Mouse (Mus musculus) kidney, postnatal 14 days (tissue): ENCODE measurements around the gene Bcl2l15.
"Not testable (repeated sequence)": the region's sequence is repeated elsewhere in the genome, so short reads cannot be mapped to it uniquely, and the experiment has no call there.

Experiments
- DNase-seq: peaks from one replicate; pipeline ENCODE4 v3.0.0; 2022; ENCODE audit warnings: mixed read lengths

Gene Bcl2l15

GRCm38 (mm10) chr3:103832426-103832825 lies at the start of gene Bcl2l15:
Gene Bcl2l15 (plus strand): TSS chr3:103832601.
- no peak for DNase-seq

- DNase-seq = no peak
These were observed 49.4 kb upstream of the Bcl2l15 start for GRCm38 (mm10) chr3:103782844-103783609.

GRCm38 (mm10) chr3:103787225-103787624 lies 45.2 kb upstream of the Bcl2l15 start:
- no peak for DNase-seq

GRCm38 (mm10) chr3:103789096-103789495 lies 43.3 kb upstream of the Bcl2l15 start:
- DNase-seq = no peak

GRCm38 (mm10) chr3:103789891-103790345 lies 42.5 kb upstream of the Bcl2l15 start:
- peak; percentile 64 for DNase-seq

- DNase-seq = no peak
These were observed 41.9 kb upstream of the Bcl2l15 start for GRCm38 (mm10) chr3:103790346-103791145.

- DNase-seq = peak; percentile 96
These were observed 40.9 kb upstream of the Bcl2l15 start, which contains the start of gene Hipk1 for GRCm38 (mm10) chr3:103791230-103792110. Gene Hipk1 (minus strand): TSS chr3:103791563.

GRCm38 (mm10) chr3:103792111-103792406 lies 40.3 kb upstream of the Bcl2l15 start:
- not testable (repeated sequence) for DNase-seq

- peak; percentile 32 for DNase-seq
These were observed 39.8 kb upstream of the Bcl2l15 start for GRCm38 (mm10) chr3:103792566-103792965.

- DNase-seq = no peak
These were observed 36.0 kb upstream of the Bcl2l15 start for GRCm38 (mm10) chr3:103796389-103796788.

GRCm38 (mm10) chr3:103799507-103799906 lies 32.9 kb upstream of the Bcl2l15 start:
- DNase-seq = no peak

- DNase-seq = peak; percentile 92
These were observed 30.5 kb upstream of the Bcl2l15 start for GRCm38 (mm10) chr3:103801631-103802531.

- DNase-seq = peak; percentile 70
These were observed 29.5 kb upstream of the Bcl2l15 start for GRCm38 (mm10) chr3:103802861-103803260.

- no peak for DNase-seq
These were observed 26.7 kb upstream of the Bcl2l15 start for GRCm38 (mm10) chr3:103805671-103806070.

- peak; percentile 95 for DNase-seq
These were observed 23.3 kb upstream of the Bcl2l15 start, which contains the start of the genes Dclre1b, Ap4b1 and Gm43064 for GRCm38 (mm10) chr3:103808891-103809798. Gene Dclre1b (minus strand): TSS chr3:103809444. Gene Ap4b1 (plus strand): TSS chr3:103809520. Gene Gm43064 (plus strand): TSS chr3:103809573.

GRCm38 (mm10) chr3:103809799-103810150 lies 22.6 kb upstream of the Bcl2l15 start:
- no peak for DNase-seq

GRCm38 (mm10) chr3:103810967-103811366 lies 21.4 kb upstream of the Bcl2l15 start:
- no peak for DNase-seq

GRCm38 (mm10) chr3:103827548-103827947 lies 4.9 kb upstream of the Bcl2l15 start:
- DNase-seq = no peak

- DNase-seq = no peak
These were observed 3.4 kb upstream of the Bcl2l15 start for GRCm38 (mm10) chr3:103829036-103829435.

GRCm38 (mm10) chr3:103830681-103831080 lies 1.7 kb upstream of the Bcl2l15 start:
- not testable (repeated sequence) for DNase-seq

GRCm38 (mm10) chr3:103831146-103831545 lies 1.3 kb upstream of the Bcl2l15 start:
- DNase-seq = no peak
